Mouse (Mus musculus) urinary bladder, adult 18-20 months (tissue): ENCODE results near the gene Clcn3.
"Not testable (repeated sequence)": the region's sequence is repeated elsewhere in the genome, so short reads cannot be mapped to it uniquely, and the experiment has no call there.

Experiments
- DNase-seq, 2 experiments: peaks; one replicate each; pipeline ENCODE4 v3.0.0; 2022; ENCODE audit warnings: low spot score in 2 of 2, mixed read lengths in 2 of 2

Clcn3 gene

GRCm38 (mm10) chr8:60982701-60983687, at the start of gene Clcn3:
Gene Clcn3 (minus strand): TSS chr8:60983300.
- DNase-seq, result peak; percentile 90 to 95

- DNase-seq, result no peak
These were observed 13.4 kb upstream of the Clcn3 start for GRCm38 (mm10) chr8:60996468-60996867.

GRCm38 (mm10) chr8:60993639-60993986, 10.5 kb upstream of the Clcn3 start:
- DNase-seq, result no peak

GRCm38 (mm10) chr8:60992910-60993638, 10.0 kb upstream of the Clcn3 start, which contains the start of gene Nek1:
Gene Nek1 (plus strand): TSS chr8:60993195.
- peak; percentile 94 to 96 for DNase-seq

- peak in 1 of 2 experiments; percentile 71 for DNase-seq
These were observed 9.4 kb upstream of the Clcn3 start for GRCm38 (mm10) chr8:60992561-60992909.

- DNase-seq, result not testable (repeated sequence)
These were observed 1.3 kb upstream of the Clcn3 start for GRCm38 (mm10) chr8:60984260-60985010.

- peak; percentile 45 to 71 for DNase-seq
These were observed 584 bp upstream of the Clcn3 start for GRCm38 (mm10) chr8:60983688-60984079.

- DNase-seq, result no peak
These were observed 1.7 kb downstream of the Clcn3 start for GRCm38 (mm10) chr8:60981388-60981787.

- no peak for DNase-seq
These were observed 4.6 kb downstream of the Clcn3 start for GRCm38 (mm10) chr8:60978496-60978895.

GRCm38 (mm10) chr8:60976818-60977217, 6.3 kb downstream of the Clcn3 start:
- DNase-seq, result no peak

- no peak for DNase-seq
These were observed 8.3 kb downstream of the Clcn3 start for GRCm38 (mm10) chr8:60974837-60975236.

GRCm38 (mm10) chr8:60973448-60973847, 9.7 kb downstream of the Clcn3 start:
- DNase-seq, result no peak

GRCm38 (mm10) chr8:60971808-60972207, 11.3 kb downstream of the Clcn3 start:
- DNase-seq, result no peak

- no peak for DNase-seq
These were observed 14.0 kb downstream of the Clcn3 start for GRCm38 (mm10) chr8:60969091-60969490.

- DNase-seq, result no peak
These were observed 17.4 kb downstream of the Clcn3 start for GRCm38 (mm10) chr8:60965741-60966140.

- DNase-seq, result no peak
These were observed 17.8 kb downstream of the Clcn3 start for GRCm38 (mm10) chr8:60965306-60965705.

GRCm38 (mm10) chr8:60964518-60964917, 18.6 kb downstream of the Clcn3 start:
- DNase-seq, result no peak

GRCm38 (mm10) chr8:60963931-60964330, 19.2 kb downstream of the Clcn3 start:
- DNase-seq, result no peak

GRCm38 (mm10) chr8:60962763-60963162, 20.3 kb downstream of the Clcn3 start:
- DNase-seq, result no peak

GRCm38 (mm10) chr8:60956847-60957246, 26.3 kb downstream of the Clcn3 start:
- DNase-seq, result no peak

- peak; percentile 34 to 75 for DNase-seq
These were observed 28.7 kb downstream of the Clcn3 start for GRCm38 (mm10) chr8:60954281-60955014.
